21 mouse cellular contexts compared by ENCODE assay signal in the genomic region with DNA sequence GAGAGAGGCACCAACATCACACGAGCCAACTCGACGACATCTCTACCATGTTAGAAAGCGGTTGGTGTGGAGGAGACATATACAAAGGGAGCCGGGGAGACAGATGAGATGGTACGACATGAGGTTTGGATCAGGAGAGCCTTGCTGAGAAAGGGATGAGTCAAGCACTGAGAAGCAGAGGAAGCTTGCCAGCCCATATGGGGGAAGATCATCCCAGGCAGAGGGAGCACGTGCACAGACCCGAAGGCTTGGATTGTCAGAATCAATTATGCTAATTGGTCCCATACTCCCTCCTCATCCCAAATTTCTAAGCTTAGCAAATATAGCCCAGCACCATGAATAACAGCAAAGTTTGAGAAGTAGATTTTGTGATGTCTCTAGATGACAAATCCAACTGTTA. TPM values are rescaled to one million over a fixed set of nuclear protein-coding genes. Genes with fewer than 3 reads are reported as not detected.
DNase-seq lines count a peak whose midpoint lies in the region; ATAC-seq lines count a peak whose summit lies in the region.
"Had no signal": no experiment of that assay in that cellular context is flagged by ENCODE, and none has a peak within 500 bp of the region (broad histone marks: within the 10 kb centered on the region; RNA-seq: fewer than 3 reads in every experiment).

No protein-coding gene starts in this region.

- 0 out of 2 replicates have a peak overlapping the region, but pooled peaks have one; percentile 5 for H3K27ac ChIP-seq in embryonic facial prominence, embryonic 15.5 days (replicated peaks)
- H3K27ac ChIP-seq: heart, embryonic 10.5 days; hindbrain, postnatal 0 days; limb, embryonic 12.5 days had no signal

- WGBS in embryonic facial prominence, embryonic 15.5 days: 48% methylated on average over 8 of the region's 8 CpGs

- H3K36me3 ChIP-seq in embryonic facial prominence, embryonic 15.5 days: no peaks in the 10 kb centered on the region
- H3K36me3 ChIP-seq: heart, embryonic 10.5 days; limb, embryonic 12.5 days had no signal

- H3K4me1 ChIP-seq in embryonic facial prominence, embryonic 15.5 days: 0 out of 2 replicates have a peak, but pooled peaks cover 10% of the 10 kb centered on the region
- H3K4me1 ChIP-seq: heart, embryonic 10.5 days had no signal

- H3K9ac ChIP-seq in embryonic facial prominence, embryonic 15.5 days: no peak overlapping the region
- H3K9ac ChIP-seq: limb, embryonic 12.5 days had no signal

- H3K27me3 ChIP-seq in embryonic facial prominence, embryonic 15.5 days: no peaks in the 10 kb centered on the region

- no peak overlapping the region for H3K4me2 ChIP-seq in embryonic facial prominence, embryonic 15.5 days (replicated peaks)
- H3K4me2 ChIP-seq: limb, embryonic 12.5 days; midbrain, embryonic 11.5 days had no signal

- no peaks in the 10 kb centered on the region for H3K9me3 ChIP-seq in embryonic facial prominence, embryonic 15.5 days (replicated peaks)
- H3K9me3 ChIP-seq: heart, embryonic 10.5 days; limb, embryonic 12.5 days had no signal

- peak; percentile 41 for DNase-seq in layer of hippocampus, adult 11-12 months (ENCODE audit: low spot score)
- DNase-seq in layer of hippocampus, postnatal 25 days (ENCODE audit: extremely low spot score in 1 of 2, low spot score in 1 of 2): no peak
- DNase-seq in layer of hippocampus, adult 8-10 months (ENCODE audit: low spot score in 2 of 2): peak; percentile 45 to 50
- peak; percentile 25 for DNase-seq in right cerebral cortex, postnatal 14 days
- no peak for DNase-seq in gastrocnemius, adult 18-20 months (ENCODE audit: low spot score)
- DNase-seq: adrenal gland, postnatal 10 days; cerebellum, adult 9-11 months; gastrocnemius, postnatal 14 days; heart, postnatal 36 days; kidney, adult 2 months; kidney, postnatal 36 days; lung, postnatal 36 days; thymus, postnatal 14 days had no signal

- peak; percentile 51; the same call in 1 of the 2 replicates for ATAC-seq in embryonic facial prominence, embryonic 15.5 days (ENCODE audit: insufficient number of reproducible peaks, low FRiP score, low TSS enrichment, low read depth)
- no peak for ATAC-seq in granulocyte monocyte progenitor cell, adult 5-6 weeks (replicated peaks; ENCODE audit: poor library complexity, severe bottlenecking)
- ATAC-seq: CD4-positive, CD25-positive, alpha-beta regulatory T cell, adult 4 months; hindbrain, postnatal 0 days had no signal

- no peak overlapping the region for H3K4me3 ChIP-seq in embryonic facial prominence, embryonic 15.5 days (replicated peaks)
- H3K4me3 ChIP-seq: heart, embryonic 10.5 days; limb, embryonic 12.5 days had no signal

RNA-seq across cellular contexts. Expression of a gene that starts 42.8 kb away (rescaled TPM):
- 100 to 1,000 TPM; 132 to 134 TPM for total RNA-seq in layer of hippocampus, postnatal 25 days (2021)
- polyA plus RNA-seq in embryonic facial prominence, embryonic 15.5 days (2015; fragmentation: Nextera tagmentation; extraction: Ambion mirVana): 23.8 and 28.2 TPM in 2 replicates
- 100 to 1,000 TPM; 148 to 166 (median 161) TPM for total RNA-seq in layer of hippocampus, adult 8-10 months (2022)
- 1 to 10 TPM in 1 of 2 experiments, under 1 TPM in 1; 0.41 to 1.0 TPM for total RNA-seq in gastrocnemius, adult 18-20 months (2021)
- total RNA-seq in granulocyte monocyte progenitor cell, adult 5-6 weeks (2014; fragmentation: Nextera tagmentation): not detected in 2 replicates
- total RNA-seq in granulocyte monocyte progenitor cell, adult 5-6 weeks (2017): not detected in 2 replicates
- total RNA-seq: MEL had no signal
- polyA plus RNA-seq: CD4-positive, CD25-positive, alpha-beta regulatory T cell, adult 4 months had no signal

Comparison
In these comparisons a context has a peak if more than half of its experiments do, and no peak if none do; other contexts are left out.
1. DNase-seq: peak in layer of hippocampus, adult 11-12 months (single experiment), layer of hippocampus, adult 8-10 months (2 of 2) and right cerebral cortex, postnatal 14 days (single experiment); none in layer of hippocampus, postnatal 25 days (0 of 2) and gastrocnemius, adult 18-20 months (single experiment).
2. RNA of a gene that starts 42.8 kb away (total RNA-seq): 148 to 166 TPM in layer of hippocampus, adult 8-10 months and 132 to 134 TPM in layer of hippocampus, postnatal 25 days; 0.41 to 1.0 TPM in gastrocnemius, adult 18-20 months and not detected in granulocyte monocyte progenitor cell, adult 5-6 weeks; every median in the first group is over 10 times any median in the second.